Mouse (Mus musculus): ENCODE results near the gene Olfr876. TPM values are rescaled to one million over a fixed set of nuclear protein-coding genes. Genes with fewer than 3 reads are reported as not detected.

The Olfr876 gene
- total RNA-seq, 1 experiment from 2014 or later, result not detected

Other genes starting within 250 kb of the Olfr876 start
- 11.8 and 12.2 TPM in 2 replicates for gene Siae, start 247.3 kb upstream of the Olfr876 start, total RNA-seq (2017)
- gene Spa17, start 189.3 kb upstream of the Olfr876 start, total RNA-seq (2017), result 5.9 and 15.3 TPM in 2 replicates
- 48.8 and 69.2 TPM in 2 replicates for gene Tbrg1, start 145.7 kb upstream of the Olfr876 start, total RNA-seq (2017)
- not detected in 2 replicates for gene Panx3, start 133.8 kb upstream of the Olfr876 start, total RNA-seq (2017)
- gene Olfr160, start 86.8 kb upstream of the Olfr876 start, total RNA-seq (2017), result not detected in 2 replicates
- gene Olfr874, start 57.9 kb upstream of the Olfr876 start, total RNA-seq (2017), result not detected in 2 replicates
- not detected in 2 replicates for gene Olfr875, start 31.2 kb upstream of the Olfr876 start, total RNA-seq (2017)
- gene Olfr877, start 51.2 kb downstream of the Olfr876 start, total RNA-seq (2017), result not detected in 2 replicates
- gene Olfr145, start 93.7 kb downstream of the Olfr876 start, total RNA-seq (2017), result not detected in 2 replicates
- gene Olfr878, start 114.8 kb downstream of the Olfr876 start, total RNA-seq (2017), result not detected in 2 replicates
- gene Olfr881, start 188.8 kb downstream of the Olfr876 start, total RNA-seq (2017), result not detected in 2 replicates
- gene Olfr883, start 222.8 kb downstream of the Olfr876 start, total RNA-seq (2017), result not detected in 2 replicates
- gene Olfr884, start 243.5 kb downstream of the Olfr876 start, total RNA-seq (2017), result not detected in 2 replicates

Data from common myeloid progenitor, adult 5-6 weeks (primary cell).